Mouse (Mus musculus) kidney, adult 18-20 months (tissue): ENCODE measurements around the gene Kif1bp.
A peak's percentile ranks its signal among the peaks of the same experiment; 100 is the strongest.
"Not testable (repeated sequence)": the region's sequence is repeated elsewhere in the genome, so short reads cannot be mapped to it uniquely, and the experiment has no call there.

Source experiments
- DNase-seq: peaks from one replicate; pipeline ENCODE4 v3.0.0; 2021

The Kif1bp gene

DNA sequence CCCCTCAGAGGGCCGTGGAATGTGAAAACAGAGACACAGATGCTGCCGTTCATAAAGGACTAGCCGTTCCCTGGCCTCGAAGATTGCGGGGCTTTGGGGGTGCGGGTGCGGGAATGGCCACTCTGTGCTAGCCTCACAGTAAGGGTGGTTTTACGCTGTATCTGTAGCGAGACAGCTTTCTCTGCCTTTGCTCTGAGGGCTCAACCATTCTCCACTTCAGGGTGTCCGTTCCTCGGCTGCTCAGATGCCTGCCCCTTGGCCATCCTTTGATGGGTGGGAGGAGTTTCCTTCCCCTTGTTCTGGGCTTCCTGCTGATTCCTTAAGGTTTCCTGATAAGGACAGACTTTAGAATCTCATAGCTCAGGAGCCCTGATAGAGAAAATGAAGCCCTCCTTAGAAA, 69.8 kb downstream of the Kif1bp start:
- DNase-seq = peak; percentile 56

DNA sequence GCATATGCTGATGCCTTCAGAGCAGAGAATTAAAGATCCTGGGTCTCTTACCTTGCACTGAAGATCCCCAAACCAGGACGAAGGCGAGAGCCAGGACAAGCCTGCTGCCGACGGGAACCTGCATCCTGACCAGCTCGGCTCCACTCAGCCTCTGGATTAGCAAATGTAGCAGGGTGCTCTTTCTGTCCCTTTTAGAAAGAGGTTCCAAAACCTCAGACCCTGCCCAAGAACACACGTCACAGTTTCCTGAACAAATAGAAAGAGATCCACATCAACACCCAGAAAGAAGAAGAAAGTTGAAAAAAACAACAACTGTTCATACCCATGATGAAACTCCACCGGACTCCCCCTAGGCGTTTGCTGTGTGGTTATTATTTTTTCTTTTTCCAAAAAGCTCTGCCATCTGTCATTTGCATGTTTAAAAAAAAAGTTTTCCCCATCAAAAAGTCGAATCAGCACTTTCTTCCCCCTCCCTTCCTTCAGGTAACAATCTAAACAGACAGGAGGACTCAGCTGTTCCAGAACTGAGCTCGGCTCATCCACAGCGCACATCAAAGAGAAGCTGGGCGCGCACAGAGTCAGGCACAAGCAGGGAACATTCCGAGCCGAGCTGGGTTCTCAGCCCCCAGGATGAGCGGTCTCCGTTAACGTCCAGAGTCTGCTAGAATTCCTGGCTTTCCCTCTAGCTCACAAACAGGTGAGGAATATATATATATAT, 70.5 kb downstream of the Kif1bp start:
- peak; percentile 58 for DNase-seq

DNA sequence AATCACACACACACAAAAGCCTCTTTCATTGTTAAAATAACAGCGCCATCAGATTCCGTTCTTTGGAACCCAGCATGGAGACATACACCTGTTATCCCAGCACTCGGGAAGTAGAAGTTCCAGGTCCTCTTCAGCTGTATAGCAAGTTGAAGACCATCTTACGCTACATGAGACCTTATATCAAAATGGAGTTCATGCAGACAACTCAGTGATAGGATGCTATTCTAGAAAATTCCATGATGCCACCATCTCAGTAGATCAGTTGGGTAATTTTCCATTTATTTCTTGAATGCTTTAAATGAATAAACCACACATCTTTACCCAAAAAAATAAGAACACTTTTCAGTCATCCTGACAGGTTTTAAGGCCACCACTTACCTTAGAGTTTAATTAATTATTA, 71.2 kb downstream of the Kif1bp start:
- no peak for DNase-seq

DNA sequence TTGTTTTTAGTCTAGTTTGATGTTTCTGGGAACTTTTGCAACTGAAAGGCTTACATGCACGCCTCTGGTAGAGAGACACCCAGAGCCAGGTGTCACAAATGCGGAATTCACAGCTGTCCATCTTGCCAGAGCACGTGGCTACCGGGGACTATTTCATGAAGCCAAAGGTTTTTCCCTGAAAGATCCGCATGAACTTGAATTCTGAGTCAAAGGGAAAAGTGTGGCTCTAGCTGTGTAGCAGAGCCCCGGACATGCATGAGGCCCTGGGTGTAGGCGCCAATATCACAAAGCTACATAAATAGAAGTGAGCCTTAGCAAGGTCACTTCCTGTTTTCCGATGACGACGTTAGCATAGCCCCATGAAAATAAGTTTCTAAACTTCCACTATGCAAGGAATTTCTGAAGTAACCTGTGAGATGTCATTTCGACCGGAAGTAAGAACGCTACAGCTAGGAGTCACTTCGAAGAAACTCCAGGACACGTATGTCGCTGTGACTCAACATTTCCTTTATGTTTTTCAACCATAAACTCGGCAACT, 72.2 kb downstream of the Kif1bp start:
- no peak for DNase-seq

DNA sequence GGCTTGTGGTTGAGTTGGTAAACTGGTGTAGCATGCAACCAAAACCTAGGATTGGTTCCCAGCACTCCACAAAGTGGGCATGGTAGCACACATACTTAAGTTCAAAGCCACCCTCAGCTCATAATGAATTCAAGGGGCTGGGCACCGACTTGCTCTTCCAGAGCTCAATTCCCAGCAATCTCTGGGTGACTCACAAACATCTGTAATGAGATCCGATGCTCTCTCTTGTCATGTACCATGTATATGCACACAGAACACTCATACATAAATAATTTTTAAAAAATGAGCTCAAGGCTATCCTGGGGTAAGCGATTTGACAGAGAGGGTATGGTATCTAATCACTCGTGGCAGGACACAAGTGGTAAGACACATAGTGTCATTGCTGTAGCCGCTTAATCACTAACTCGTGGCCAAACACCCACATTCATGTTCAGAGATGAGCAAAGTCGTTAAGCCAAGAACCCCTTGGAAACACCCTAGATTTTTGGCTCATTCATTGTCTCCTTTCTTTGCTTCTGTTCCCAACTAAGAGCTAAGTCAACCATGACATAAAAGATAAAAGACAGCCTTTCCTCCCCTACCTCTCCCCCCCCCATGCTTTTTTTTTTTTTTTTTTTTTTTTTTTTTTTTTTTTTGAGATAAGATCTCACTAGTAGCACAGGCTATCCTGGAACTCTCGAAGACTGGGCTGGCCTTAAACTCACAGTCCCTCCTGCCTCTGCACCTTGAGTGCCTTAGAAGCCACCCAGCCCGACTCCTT, 72.9 kb downstream of the Kif1bp start:
- DNase-seq = no peak

DNA sequence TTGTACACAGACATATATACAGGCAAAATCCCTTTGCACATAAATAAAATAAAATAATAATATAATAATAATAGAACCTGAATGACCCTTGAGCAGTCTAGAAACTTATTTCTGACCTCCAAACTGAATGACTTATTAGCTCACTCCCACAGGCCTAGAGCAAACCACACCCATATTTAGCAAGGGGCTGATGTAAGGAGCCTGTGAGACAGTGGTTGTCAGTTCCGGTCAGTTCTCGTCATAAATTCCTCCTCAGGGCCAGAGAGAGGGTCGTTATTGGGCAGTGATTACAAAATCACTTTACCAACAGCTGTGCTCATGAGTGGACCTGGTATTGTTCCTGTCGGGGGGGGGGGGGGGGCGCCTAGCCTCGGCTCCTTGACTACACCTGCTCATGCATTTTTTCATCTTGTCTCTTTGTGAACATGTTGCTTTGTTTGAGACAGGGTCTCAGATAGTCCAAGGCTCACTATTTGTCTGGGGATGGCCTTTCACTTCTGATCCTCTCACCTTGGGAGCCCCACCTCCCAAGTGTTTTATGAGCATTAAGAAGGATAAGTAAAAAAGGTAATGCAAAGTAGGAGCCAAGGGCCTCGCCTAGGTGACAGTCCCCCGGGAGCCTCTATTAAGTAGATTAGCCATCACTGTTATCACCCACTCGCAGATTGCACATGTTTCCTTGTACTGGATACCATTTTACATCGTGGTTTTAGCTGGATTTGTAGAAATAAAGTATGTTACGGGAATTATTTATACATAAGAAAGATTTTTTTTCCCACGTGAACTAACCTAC, 74.2 kb downstream of the Kif1bp start:
- no peak for DNase-seq

DNA sequence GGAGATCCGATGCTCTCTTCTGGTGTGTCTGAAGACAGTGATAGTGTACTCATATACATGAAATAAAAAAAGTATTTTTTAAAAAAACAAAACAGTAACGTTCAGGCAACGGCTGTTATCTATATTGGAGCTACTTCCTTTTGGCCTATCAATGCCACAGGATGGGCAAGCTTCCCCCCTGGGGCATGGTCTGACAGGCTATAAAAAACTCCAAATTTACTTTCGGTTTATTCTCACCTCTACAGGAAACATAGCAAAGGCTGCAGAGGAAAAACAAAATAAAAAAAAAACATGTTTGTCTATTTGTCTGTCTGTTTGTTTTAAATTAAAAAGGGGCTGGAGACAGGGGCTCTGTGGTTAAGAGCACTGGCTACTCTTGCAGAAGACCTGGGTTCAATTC, 74.9 kb downstream of the Kif1bp start:
- no peak for DNase-seq

DNA sequence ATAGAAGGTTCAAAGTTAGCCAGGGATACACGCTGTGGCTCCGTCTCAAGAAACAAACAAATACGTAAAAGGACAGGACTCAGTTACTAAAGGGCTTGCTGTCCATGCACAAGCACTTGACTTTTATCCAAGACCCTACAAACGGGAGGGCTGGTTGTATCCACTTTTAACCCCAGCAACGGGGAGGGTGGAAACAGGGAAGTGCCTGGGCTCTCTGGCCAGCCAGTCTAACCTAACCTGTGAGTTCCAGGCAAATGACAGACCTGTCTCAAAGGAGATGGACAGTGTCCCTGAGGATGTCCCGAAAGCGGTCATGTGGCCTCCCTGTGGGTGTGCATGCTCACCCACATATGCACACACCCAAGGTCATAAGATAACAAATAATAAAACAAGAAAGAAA, 76.3 kb downstream of the Kif1bp start:
- DNase-seq = no peak

DNA sequence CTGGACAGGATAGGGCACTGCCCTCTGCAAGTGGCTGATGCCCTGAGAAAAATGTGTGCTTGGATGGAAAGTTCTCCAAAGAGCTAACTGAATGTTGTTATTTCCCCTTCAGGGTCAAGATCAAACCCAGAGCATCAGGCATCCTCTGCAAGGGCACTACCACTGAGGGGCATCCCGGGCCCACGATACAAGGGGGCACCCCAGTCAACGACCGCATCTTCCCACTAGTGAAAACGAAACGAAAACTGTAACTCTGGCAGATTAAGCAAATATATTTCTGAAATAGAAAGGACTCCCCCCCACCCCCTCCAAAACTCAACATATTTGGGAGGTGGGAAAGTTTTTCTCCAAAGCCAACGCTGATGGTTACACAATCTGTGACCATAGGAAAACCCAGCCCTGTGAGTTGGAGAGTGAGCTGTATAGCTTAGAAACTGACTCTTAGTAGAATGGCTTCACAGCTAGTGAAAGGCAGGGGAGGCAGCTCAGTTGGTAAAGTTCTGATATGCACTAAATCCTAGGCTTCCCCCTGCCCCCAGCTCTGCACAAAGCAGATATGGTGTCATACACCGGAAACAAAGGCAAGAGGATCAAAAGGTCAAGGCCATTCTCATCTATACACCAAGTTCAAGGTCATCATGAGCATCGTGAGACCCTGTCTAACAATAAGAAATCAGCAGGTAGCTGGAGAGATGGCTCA, 77.2 kb downstream of the Kif1bp start:
- no peak for DNase-seq

DNA sequence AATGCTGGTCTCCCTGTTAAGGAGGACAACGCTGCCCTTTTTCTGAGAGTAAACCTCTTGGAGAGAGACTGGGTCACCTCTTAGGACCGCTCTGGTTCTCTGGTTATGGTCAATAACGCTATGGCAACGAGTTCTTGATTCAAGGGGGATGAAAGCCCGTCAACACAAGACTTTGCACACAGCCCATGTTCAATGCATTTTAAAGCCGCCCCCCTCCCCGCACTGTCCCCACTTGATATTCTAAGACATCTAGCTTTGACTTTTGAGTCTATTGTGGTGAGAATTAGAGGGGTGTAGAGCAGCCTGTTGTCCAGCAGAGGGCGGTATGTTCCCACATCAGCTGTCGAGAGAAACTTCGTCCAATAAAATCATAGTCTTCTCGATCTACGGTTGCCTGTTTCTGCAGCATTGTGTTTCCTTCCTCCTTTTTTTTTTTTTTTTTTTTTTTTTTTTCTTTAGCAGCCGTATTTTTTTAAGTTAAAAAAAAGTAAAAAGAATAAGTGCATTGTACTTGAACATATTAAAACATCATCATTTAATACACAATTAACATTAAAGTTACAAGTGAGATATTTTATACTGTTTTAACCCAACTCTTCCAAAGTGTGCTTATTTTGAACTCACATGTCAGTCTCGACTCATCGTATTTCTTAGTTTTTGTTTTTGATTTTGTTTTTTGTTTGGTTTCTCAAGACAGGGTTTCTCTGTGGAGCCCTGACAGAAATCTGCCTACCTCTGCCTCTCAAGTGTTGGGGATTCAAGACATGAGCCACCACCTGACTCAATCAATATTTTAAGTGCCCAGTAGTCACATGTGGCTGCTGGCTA, 78.0 kb downstream of the Kif1bp start:
- DNase-seq = peak; percentile 68

DNA sequence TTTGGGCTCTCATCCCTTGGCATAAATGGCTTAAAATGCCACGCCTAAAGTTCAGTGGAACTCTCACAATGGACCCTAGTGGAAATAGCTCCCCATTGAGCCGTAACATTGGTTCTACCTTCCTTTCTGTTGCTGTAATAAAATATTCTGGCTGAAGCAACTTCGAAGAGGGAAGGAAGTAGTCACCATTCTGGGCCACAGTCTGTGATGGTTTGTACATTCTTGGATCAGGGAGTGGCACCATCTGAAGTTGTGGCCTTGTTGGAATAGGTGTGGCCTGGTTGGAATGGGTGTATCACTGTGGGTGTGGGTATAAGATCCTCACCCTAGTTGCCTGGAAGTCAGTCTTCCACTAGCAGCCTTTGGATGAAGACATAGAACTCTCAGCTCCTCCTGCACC, 86.6 kb downstream of the Kif1bp start:
- DNase-seq = not testable (repeated sequence)
